Mouse (Mus musculus): Measurements from ENCODE around the gene Gmppa. TPM values are rescaled to one million over a fixed set of nuclear protein-coding genes. Genes with fewer than 3 reads are reported as not detected.

Gene Gmppa
- total RNA-seq, 2 experiments from 2014 or later = 66.4 to 69.1 TPM

DNA sequence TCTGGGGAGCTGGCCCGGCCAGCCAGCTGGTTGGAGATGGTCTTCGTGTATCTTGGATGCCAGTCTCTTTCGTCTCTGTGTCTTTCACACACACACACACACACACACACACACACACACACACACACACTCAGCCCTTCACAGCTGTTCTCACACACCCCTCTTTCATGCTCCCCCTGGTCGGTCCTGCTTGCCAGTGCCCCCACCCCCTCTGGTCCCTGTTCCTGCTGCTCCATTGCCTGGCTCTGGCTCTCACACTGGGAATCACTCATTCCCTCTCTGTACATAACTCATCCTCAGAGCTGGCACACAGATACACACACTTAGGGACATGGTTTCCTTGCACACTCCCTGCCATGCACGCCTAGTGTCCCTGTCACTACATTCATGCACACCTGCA lies 16.2 kb downstream of the Gmppa start:
- DNase-seq (ENCODE audit: low spot score in 2 of 2) = no peak

- no peak for DNase-seq (ENCODE audit: low spot score in 2 of 2)
Observed at GRCm38 (mm10) chr1:75455433-75455832, 19.7 kb downstream of the Gmppa start.

- no peak for DNase-seq (ENCODE audit: low spot score in 2 of 2)
Observed at GRCm38 (mm10) chr1:75455948-75456347, 20.2 kb downstream of the Gmppa start.

DNA sequence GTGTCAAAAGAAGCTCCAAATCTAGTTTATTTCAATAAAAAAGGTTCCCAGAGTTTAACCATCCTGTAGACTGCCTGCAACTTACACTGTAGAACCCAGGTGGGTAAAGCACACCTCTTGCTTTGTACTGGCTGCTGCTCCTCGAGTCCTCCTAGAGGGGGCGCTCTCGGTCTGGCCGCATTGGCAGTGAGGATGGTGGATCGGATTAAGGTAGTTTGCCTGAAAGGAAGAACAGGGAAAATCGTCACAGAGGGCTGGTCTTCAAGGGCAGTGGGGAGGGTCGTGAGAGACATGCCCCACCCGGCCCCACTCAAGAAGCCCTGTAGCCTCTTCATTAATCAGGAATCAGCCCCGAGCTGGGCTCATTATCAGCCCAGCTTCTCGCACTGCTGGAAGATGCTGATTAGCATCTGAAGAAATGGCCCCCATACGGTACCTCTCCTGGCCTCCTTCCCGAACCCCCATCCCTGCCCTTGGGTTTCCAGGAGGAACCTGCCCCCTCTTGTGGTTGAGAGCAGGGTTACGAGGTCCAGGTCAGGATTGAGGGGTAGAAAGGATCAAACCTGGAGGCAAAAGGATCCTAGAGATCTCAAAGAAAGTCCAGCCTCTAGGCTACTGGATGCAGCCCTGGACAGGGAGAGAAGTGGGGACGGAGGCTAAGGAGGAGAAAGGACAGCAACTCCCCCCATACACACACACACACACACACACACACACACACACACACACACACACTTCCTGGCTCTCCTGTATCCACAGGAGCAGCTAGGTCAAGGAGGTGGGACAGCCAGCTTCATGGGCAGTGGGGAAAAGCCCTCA lies 21.2 kb downstream of the Gmppa start:
- no peak for DNase-seq (ENCODE audit: low spot score in 2 of 2)

GRCm38 (mm10) chr1:75457710-75458024 lies 21.9 kb downstream of the Gmppa start:
- DNase-seq (ENCODE audit: low spot score in 2 of 2) = no peak

GRCm38 (mm10) chr1:75458025-75458788 lies 22.5 kb downstream of the Gmppa start:
- DNase-seq (ENCODE audit: low spot score in 2 of 2) = peak in 1 of 2 experiments; percentile 41

DNA sequence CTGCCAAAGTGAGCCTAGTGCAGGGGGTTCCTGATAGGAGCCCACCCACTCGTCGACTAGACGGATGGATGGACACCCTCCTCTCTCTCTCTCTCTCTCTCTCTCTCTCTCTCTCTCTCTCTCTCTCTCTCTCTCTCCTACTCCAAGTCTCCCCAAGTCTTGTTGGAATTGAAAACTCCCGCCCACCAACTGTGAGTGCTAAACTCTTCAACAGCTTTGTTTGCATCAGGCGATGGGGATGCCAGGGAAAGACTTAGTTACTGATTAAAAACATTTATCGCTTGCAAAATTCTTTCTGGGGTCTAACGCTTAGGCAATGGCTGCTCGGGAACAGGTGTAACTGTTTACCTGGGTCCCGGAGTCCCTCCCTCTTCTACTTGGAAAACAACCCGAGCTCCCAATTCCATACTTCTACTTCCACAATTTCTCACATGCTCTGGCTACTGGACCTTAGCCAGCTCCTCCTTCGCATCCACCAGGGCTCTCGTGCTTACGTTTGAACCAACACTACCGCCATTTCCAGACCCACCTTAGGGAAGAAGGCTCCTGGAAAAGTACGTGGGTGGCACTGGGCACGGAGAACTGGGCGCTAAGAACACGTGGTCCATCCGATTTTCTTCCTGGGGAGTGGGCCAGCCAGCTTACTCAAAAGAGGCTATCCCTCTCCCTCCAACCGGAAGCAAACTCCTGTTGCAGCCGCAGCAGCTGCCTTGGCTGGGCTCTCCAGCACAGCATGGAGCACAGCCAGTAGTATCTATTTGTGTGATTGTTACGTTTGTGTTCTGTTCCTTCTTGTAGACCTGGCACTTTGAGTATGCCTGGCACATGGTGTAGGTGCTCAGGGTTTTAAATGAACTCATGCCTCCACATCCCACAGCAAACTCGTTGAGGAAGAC lies 23.3 kb downstream of the Gmppa start:
- peak; percentile 50 to 67 for DNase-seq (ENCODE audit: low spot score in 2 of 2)

- no peak for DNase-seq (ENCODE audit: low spot score in 2 of 2)
Observed at GRCm38 (mm10) chr1:75460297-75460696, 24.6 kb downstream of the Gmppa start.

DNA sequence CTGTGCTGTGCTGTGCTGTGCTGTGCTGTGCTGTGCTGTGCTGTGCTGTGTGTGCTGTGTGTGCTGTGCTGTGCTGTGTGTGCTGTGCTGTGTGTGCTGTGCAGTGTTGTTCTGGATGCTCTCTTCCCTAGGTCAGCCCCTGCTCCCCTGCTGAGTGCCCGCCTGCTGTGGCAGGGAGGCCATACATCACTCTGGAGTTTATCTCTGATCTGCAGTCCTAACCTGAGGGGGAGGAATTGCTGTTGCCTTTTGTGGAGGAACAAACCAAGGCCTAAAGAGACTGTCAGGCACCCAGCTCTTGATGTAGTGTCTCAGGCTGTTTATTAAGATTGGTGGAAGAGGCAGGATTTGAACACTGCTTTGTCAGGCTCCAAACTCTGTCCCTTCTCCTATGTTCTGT lies 26.9 kb downstream of the Gmppa start:
- DNase-seq (ENCODE audit: low spot score in 2 of 2) = no peak

DNA sequence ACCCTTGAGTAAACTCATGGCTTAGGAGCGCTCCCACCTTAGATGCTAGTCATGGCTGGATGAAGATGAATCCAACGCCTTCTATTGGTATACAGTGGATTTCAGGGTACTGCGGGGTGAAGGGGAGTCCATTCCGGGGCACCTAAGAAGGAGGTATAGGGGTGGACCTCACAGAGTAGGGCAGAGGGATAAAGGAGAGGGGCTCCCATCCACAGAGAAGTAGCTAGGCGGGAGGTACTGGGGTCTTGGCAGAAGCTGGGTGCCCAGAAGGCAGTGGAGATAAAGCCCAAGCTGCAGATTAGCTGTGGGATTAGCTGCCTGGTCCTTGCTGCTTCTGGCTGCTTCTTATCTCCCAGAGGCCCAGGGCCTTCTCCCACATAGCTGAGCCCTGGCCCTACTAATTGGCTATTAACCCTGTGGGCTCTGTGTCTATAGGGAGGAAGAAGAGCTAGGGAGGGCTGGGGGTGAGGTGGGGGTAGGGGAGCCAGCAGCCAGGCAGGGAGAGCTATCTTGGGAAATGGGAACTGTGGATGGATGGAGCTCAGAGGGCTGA lies 28.0 kb downstream of the Gmppa start:
- DNase-seq (ENCODE audit: low spot score in 2 of 2) = no peak

- DNase-seq (ENCODE audit: low spot score in 2 of 2) = peak; percentile 67 to 90
Observed at GRCm38 (mm10) chr1:75467215-75467927, 31.6 kb downstream of the Gmppa start.

DNA sequence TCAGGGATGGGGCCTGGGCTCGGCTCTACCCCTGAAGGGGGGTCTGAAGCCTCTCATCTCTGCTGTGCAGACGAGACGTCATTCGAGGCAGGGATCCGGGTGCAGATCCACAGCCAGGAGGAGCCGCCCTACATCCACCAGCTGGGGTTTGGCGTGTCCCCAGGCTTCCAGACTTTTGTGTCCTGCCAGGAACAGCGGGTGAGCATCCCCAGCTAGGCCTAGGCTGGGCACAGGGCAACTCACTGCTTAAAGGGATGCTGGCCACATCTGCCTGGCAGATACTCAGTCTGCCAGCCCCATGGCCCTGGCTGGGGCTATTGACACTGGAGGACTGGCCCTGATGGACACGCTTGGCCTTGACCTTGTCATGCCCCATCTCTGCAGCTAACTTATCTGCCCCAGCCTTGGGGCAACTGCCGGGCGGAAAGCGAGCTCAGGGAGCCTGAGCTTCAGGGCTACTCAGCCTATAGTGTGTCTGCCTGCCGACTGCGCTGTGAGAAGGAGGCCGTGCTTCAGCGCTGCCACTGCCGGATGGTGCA lies 33.6 kb downstream of the Gmppa start:
- DNase-seq (ENCODE audit: low spot score in 2 of 2) = no peak

- DNase-seq (ENCODE audit: low spot score in 2 of 2) = no peak
Observed at GRCm38 (mm10) chr1:75476441-75476840, 40.7 kb downstream of the Gmppa start.

- DNase-seq (ENCODE audit: low spot score in 2 of 2) = peak; percentile 71 to 87
Observed at GRCm38 (mm10) chr1:75477264-75477965, 41.7 kb downstream of the Gmppa start.

DNA sequence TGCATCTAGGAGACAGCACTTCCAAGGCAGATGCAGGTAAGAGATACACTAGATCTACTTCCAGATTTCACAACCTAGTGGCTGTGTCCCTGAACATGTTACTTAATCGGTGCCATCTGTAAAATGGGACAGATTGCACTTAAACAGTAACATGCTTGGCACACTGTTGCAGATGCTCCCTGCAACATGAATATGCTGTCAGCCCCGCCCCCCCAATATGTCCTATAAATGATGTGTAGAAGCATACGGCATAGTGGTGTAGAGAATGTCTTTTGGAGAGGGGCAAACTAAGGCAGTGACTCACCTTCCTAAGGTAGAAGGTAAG lies 42.2 kb downstream of the Gmppa start:
- peak in 1 of 2 experiments; percentile 70 for DNase-seq (ENCODE audit: low spot score in 2 of 2)

DNA sequence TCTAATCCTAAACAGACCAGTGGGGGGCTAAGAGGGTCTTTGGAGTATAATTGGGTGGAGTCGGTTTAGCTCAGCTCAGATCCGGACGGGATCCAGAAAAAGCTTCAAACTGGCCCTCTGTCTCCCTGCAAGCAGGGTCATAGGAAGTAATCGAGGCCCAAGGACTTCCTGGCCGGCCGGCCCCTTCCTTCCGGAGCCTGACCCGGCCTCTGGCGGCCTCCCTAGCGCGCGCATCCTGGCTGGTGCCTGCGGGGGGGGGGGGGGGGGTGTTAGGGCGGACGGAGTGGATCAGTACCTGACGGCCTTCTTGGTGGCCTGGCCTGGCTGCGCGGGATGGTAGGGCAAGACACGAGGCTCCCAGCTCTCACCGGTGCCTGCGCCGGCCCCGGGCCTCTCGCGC lies 42.8 kb downstream of the Gmppa start:
- no peak for DNase-seq (ENCODE audit: low spot score in 2 of 2)

- DNase-seq (ENCODE audit: low spot score in 2 of 2) = peak; percentile 96 to 98
Observed at GRCm38 (mm10) chr1:75478916-75479634, 43.3 kb downstream of the Gmppa start, which contains the start of the genes Chpf and Tmem198. Gene Chpf (minus strand): TSS chr1:75479307. Gene Tmem198 (plus strand): TSS chr1:75479532.

- peak in 1 of 2 experiments; percentile 34 for DNase-seq (ENCODE audit: low spot score in 2 of 2)
Observed at GRCm38 (mm10) chr1:75479635-75479989, 43.9 kb downstream of the Gmppa start.

GRCm38 (mm10) chr1:75480036-75480435 lies 44.3 kb downstream of the Gmppa start:
- no peak for DNase-seq (ENCODE audit: low spot score in 2 of 2)
